Mouse (Mus musculus): ENCODE results near the gene Rasgrp4.

GRCm38 (mm10) chr7:29170755-29171561, 36.3 kb downstream of the Rasgrp4 start:
- no peak for TF ChIP-seq CTCF (IDR thresholded peaks at IDR 0.05; ENCODE audit: control insufficient read depth, insufficient read depth, insufficient read length)
- no peak for TF ChIP-seq CEBPB (IDR thresholded peaks at IDR 0.05; ENCODE audit: low read depth)
- TF ChIP-seq MYOG (IDR thresholded peaks at IDR 0.05; ENCODE audit: control insufficient read depth, extremely low read depth, insufficient read length) = no peak
- no peak for TF ChIP-seq MAX (IDR thresholded peaks at IDR 0.05)
- no peak for TF ChIP-seq FOSL1 (IDR thresholded peaks at IDR 0.05; ENCODE audit: insufficient read depth, low read length, poor library complexity, severe bottlenecking)
- TF ChIP-seq USF1 (IDR thresholded peaks at IDR 0.05; ENCODE audit: low read depth) = no peak
